Mouse (Mus musculus) spleen, postnatal 4 days (tissue): ENCODE data around the gene Defa28.
"Not testable (repeated sequence)": the region's sequence is repeated elsewhere in the genome, so short reads cannot be mapped to it uniquely, and the experiment has no call there.

Experiments
- DNase-seq, 2 experiments: peaks; one replicate each; pipeline ENCODE4 v3.0.0; 2022; ENCODE audit warnings: low spot score in 2 of 2

Gene Defa28

DNA sequence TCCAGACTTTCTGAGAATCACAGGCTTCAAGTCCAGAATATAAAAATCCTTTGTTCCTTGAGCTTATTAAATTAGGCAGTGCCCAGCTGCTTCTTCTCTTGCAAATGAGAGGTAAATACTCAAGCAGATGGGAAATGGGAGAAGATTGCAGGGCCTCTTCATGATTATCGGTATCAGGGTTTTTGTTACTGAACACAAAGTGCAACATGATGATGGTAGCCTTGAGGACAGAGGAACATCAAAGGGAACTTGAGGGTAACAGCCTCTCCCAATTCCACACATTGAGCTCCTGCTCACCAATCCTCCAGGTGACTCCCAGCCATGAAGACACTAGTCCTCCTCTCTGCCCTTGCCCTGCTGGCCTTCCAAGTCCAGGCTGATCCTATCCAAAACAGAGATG lies at the start of gene Defa28:
Gene Defa28 (plus strand): TSS at position 301 of the 400 bp plus-strand sequence.
- not testable (repeated sequence) for DNase-seq

DNA sequence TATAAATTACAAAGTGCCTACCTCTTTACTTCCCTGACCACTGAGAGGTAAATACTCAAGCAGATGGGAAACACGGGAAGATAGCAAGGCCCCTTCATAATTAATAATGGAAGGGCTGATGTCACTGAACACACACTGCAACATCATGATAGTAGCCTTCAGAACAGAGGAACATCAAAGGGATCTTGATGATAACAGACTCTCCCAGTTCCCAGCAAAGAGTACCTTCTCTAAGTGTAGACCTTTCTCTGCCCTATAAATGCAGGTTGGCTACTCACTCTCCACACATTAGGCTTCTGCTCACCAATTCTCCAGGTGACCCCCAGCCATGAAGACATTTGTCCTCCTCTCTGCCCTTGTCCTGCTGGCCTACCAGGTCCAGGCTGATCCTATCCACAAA lies 17.7 kb upstream of the Defa28 start, which contains the start of gene Defa37:
Gene Defa37 (plus strand): TSS at position 301 of the 400 bp plus-strand sequence.
- not testable (repeated sequence) for DNase-seq

DNA sequence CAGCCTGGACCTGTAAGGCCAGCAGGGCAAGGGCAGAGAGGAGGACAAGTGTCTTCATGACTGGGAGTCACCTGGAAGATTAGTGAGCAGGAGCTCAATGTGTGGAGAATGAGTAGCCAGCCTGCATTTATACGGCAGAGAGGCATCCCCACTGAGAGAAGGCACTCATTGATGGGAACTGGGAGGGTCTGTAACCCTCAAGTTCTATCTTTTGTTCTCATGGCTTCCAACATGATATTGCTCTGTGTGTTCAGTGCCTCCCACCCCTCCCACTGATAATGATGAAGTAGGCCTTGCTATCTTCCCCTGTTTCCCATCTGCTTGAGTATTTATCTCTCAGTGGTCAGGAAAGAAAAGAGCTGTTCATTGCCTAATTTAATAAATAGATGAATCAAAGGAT lies 11.6 kb downstream of the Defa28 start, which contains the start of gene Gm7861:
Gene Gm7861 (minus strand): TSS at position 101 of the 400 bp plus-strand sequence.
- not testable (repeated sequence) for DNase-seq

DNA sequence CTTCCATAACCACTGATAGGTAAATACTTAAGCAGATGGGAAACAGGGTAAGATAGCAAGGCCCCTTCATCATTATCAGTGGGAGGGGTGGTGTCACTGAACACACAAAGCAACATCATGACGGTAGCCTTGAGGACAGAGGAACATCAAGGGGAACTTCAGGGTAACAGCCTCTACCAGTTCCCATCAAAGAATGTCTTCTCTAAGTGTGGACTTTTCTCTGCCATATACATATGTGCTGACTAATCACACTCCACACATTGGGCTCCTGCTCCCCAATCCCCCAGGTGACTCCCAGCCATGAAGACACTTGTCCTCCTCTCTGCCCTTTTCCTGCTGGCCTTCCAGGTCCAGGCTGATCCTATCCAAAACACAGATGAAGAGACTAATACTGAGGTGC lies 35.1 kb downstream of the Defa28 start, which contains the start of gene Defa26:
Gene Defa26 (plus strand): TSS at position 301 of the 400 bp plus-strand sequence.
- DNase-seq, result not testable (repeated sequence)
